Mouse (Mus musculus) forebrain, embryonic 16.5 days (tissue): ENCODE data around the gene H2al1i. TPM values are rescaled to one million over a fixed set of nuclear protein-coding genes. Genes with fewer than 3 reads are reported as not detected.

ENCODE experiments used
- ATAC-seq: fragments of 200-750 bp; cut with Nextera tagmentation; 2 replicates; pipeline ENCODE4 v1.8.0; 2017; ENCODE audit warnings: mild to moderate bottlenecking, moderate library complexity
- H3K27ac ChIP-seq: fragments of 300-500 bp; sonication (generic); 2 replicates; pipeline ENCODE4 v1.5.1; 2014; ENCODE audit warnings: low read length, control low read depth
- H3K27me3 ChIP-seq: fragments of 300-500 bp; sonication (generic); replicated peaks from 2 replicates; pipeline ENCODE4 v1.6.1; 2014; ENCODE audit warnings: low read length; ENCODE audit not compliant: control insufficient read depth, insufficient read depth
- H3K36me3 ChIP-seq: fragments of 300-500 bp; sonication (generic); 2 replicates; pipeline ENCODE4 v1.6.1; 2014; ENCODE audit not compliant: control insufficient read depth, insufficient read depth
- H3K4me1 ChIP-seq: fragments of 300-500 bp; sonication (generic); replicated peaks from 2 replicates; pipeline ENCODE4 v1.6.1; 2014; ENCODE audit warnings: low read length; ENCODE audit not compliant: control insufficient read depth, insufficient read depth
- H3K4me2 ChIP-seq: fragments of 300-500 bp; sonication (generic); 2 replicates; pipeline ENCODE4 v1.6.1; 2014; ENCODE audit warnings: mild to moderate bottlenecking, low read length, control low read depth
- H3K4me3 ChIP-seq: fragments of 300-500 bp; sonication (generic); replicated peaks from 2 replicates; pipeline ENCODE4 v1.5.1; 2014; ENCODE audit warnings: mild to moderate bottlenecking, low read length, control low read depth
- H3K9ac ChIP-seq: fragments of 300-500 bp; sonication (generic); replicated peaks from 2 replicates; pipeline ENCODE4 v1.6.1; 2014; ENCODE audit warnings: low read depth, low read length, control low read depth
- H3K9me3 ChIP-seq: fragments of 300-500 bp; sonication (generic); 2 replicates; pipeline ENCODE4 v1.6.1; 2016; ENCODE audit warnings: low read length; ENCODE audit not compliant: control insufficient read depth
- WGBS: fragments of 180-500 bp; shearing (Covaris S2); extraction: QIAGEN DNeasy Blood & Tissue Kit; methylation state at CpG from one replicate; pipeline ENCODE4 v1.1.7; 2014; 5-methylcytosine and 5-hydroxymethylcytosine counted together
- polyA plus RNA-seq: library from polyadenylated mRNA; unstranded; fragments of >200 nt; fragmentation: Nextera tagmentation; extraction: Ambion mirVana; gene quantifications from 2 replicates; pipeline ENCODE4 v1.2.1, GENCODE M21; 2015

The H2al1i gene
- polyA plus RNA-seq, 1 experiment from 2014 or later, result not detected

GRCm38 (mm10) chrX:11365151-11365550, 40.7 kb downstream of the H2al1i start:
- Histone ChIP-seq H3K36me3 (no peaks in the 10 kb centered on the region), H3K4me2 (no peak overlapping the region), H3K27me3 (no peaks in the 10 kb centered on the region), H3K9me3 (no peaks in the 10 kb centered on the region), H3K27ac (no peak overlapping the region), H3K9ac (no peak overlapping the region), H3K4me3 (no peak overlapping the region), H3K4me1 (peaks cover 6% of the 10 kb centered on the region)
- no peak for ATAC-seq
- WGBS, result 46% methylated on average over 12 of the region's 12 CpGs

Other genes starting within 250 kb of the H2al1i start
- not detected in 2 replicates for gene H2al1a, start 25.4 kb upstream of the H2al1i start, polyA plus RNA-seq
- not detected in 2 replicates for gene H2al1b, start 22.2 kb upstream of the H2al1i start, polyA plus RNA-seq
- not detected in 2 replicates for gene H2al1c, start 19.0 kb upstream of the H2al1i start, polyA plus RNA-seq
- not detected in 2 replicates for gene H2al1d, start 15.8 kb upstream of the H2al1i start, polyA plus RNA-seq
- not detected in 2 replicates for gene H2al1e, start 12.7 kb upstream of the H2al1i start, polyA plus RNA-seq
- not detected in 2 replicates for gene H2al1f, start 9.5 kb upstream of the H2al1i start, polyA plus RNA-seq
- not detected in 2 replicates for gene H2al1g, start 6.4 kb upstream of the H2al1i start, polyA plus RNA-seq
- not detected in 2 replicates for gene H2al1h, start 3.2 kb upstream of the H2al1i start, polyA plus RNA-seq
- gene H2al1j, start 3.2 kb downstream of the H2al1i start, polyA plus RNA-seq, result not detected in 2 replicates